Mouse (Mus musculus): Measurements from ENCODE around the gene Lrrc43.
"Not testable (repeated sequence)": the region's sequence is repeated elsewhere in the genome, so short reads cannot be mapped to it uniquely, and the experiment has no call there.

Lrrc43 gene

DNA sequence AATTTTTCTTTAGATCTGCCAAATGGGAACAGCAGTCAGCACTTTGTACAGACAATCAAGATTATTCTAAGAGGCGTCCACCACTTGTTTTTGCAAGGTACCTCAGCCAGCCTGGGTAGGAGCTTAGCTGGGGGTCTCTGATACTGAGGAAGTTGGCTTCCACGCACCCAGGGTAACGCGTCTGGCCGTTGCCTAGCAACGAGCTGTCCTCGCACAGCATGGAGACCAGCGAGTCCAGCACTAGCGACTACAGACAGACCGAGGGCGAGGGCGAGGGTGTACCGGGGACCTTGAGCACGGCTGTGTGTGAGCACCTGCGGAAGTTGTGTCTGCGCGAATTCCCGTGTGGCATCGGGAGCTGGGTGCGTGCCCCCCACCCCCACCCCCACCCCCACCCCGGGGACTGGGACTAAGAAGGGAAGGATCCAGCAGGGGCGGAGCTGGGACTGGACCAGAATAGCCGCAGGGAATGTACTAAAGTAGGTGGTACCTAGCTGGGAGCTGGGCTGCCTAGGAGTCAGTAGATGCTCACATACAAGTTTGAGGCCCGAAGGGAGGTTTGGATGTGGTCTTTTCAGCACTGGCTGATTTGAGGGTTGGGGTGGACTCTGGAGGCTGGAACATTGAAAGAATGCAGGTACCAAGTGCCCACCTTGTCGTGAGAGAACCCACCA is at the start of gene Lrrc43, which contains the start of gene Il31:
Gene Lrrc43, plus strand, starts transcription at position 194 of the 674 bp plus-strand sequence.
Gene Il31, minus strand, starts transcription at position 378 of the 674 bp plus-strand sequence.
- no peak for ATAC-seq (ENCODE audit: low TSS enrichment)

DNA sequence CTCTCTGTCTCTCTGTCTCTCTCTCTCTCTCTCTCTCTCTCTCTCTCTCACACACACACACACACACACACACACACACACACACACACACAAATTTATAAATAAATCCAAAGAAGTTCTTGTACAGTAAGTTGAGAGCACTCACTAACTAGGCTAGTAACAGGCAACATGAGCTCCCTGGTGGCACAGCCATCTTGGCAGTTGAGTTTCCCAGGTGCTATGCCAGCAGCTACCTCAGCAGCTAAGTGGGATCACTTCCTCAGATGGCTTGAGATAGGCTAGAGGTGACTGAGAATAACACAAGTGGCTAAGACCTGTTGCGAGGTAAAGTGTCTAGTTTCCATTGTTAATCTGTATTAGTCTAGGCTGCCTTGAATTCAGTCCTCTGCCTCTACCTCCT is 49.8 kb upstream of the Lrrc43 start:
- ATAC-seq (ENCODE audit: low TSS enrichment) = no peak

GRCm38 (mm10) chr5:123439941-123440340 is 49.2 kb upstream of the Lrrc43 start:
- no peak for ATAC-seq (ENCODE audit: low TSS enrichment)

GRCm38 (mm10) chr5:123440664-123441063 is 48.4 kb upstream of the Lrrc43 start:
- peak; percentile 41; the same call in 1 of the 2 replicates for ATAC-seq (ENCODE audit: low TSS enrichment)

GRCm38 (mm10) chr5:123442283-123442682 is 46.8 kb upstream of the Lrrc43 start:
- ATAC-seq (ENCODE audit: low TSS enrichment) = no peak

DNA sequence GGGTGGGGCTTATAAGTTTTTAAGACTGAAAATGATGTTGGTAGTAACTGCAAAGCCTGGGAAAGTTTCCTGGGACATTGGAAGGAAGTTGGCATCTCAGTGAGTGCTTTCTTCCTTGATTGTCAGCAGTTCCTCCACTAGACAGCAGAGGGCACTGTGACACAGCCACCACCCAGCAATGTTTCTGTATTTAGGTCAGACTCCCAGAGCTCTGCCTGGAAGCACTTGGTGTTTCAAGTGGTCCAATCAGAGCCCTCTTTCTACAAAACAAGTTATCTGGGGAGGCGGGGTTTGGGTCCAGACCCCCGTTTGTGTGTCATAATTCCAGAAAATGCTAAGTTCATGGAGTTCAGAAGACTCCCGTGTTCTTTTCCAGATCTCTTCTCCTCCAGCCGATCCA is 45.0 kb upstream of the Lrrc43 start:
- peak; percentile 75; the same call in 1 of the 2 replicates for ATAC-seq (ENCODE audit: low TSS enrichment)

DNA sequence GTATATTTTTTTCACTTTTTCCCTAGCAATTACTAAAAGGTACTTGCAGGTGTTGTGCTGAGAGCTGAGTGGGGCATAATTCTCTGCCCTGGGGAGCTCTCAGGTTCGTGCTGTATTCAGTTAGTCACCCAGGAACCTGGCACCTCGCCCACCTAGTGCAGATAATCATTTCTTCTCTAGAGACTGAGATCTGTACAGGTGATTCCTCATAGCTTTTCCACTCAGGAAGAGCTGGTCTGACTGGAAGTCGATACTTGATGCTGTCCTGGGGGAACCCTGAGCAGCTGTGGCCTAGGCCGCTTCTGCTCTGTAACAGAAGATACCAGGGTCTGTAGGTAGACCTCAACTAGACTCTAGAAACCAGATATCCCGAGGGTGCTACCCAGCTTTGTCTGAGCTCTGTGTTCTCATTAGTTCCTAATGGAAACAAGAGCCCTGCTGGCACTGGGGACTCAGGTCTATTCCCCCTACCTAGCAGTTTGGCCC is 44.2 kb upstream of the Lrrc43 start:
- no peak for ATAC-seq (ENCODE audit: low TSS enrichment)

DNA sequence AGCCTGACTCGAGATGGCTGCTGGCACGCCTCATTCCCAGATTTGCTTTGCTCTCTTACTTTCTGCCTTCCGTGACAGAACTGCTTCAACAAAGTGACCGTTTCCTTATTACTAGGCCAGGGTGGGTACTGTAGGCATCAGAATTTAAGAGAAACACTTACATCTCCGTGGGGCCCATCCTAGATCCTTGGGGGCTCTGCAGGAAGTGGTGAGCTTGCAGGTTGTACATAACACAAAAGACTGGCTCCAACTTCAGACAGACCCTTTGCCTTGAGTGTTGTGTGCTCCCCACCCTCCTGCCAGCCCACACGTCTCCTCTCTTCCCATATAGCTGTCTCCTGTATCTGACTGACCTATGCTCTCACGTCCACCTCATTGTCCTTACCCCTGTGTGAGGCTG is 37.2 kb upstream of the Lrrc43 start:
- no peak for ATAC-seq (ENCODE audit: low TSS enrichment)

- no peak for ATAC-seq (ENCODE audit: low TSS enrichment)
Measured at GRCm38 (mm10) chr5:123461420-123461819, 27.7 kb upstream of the Lrrc43 start.

- ATAC-seq (ENCODE audit: low TSS enrichment) = no peak
Measured at GRCm38 (mm10) chr5:123464638-123465037, 24.5 kb upstream of the Lrrc43 start.

DNA sequence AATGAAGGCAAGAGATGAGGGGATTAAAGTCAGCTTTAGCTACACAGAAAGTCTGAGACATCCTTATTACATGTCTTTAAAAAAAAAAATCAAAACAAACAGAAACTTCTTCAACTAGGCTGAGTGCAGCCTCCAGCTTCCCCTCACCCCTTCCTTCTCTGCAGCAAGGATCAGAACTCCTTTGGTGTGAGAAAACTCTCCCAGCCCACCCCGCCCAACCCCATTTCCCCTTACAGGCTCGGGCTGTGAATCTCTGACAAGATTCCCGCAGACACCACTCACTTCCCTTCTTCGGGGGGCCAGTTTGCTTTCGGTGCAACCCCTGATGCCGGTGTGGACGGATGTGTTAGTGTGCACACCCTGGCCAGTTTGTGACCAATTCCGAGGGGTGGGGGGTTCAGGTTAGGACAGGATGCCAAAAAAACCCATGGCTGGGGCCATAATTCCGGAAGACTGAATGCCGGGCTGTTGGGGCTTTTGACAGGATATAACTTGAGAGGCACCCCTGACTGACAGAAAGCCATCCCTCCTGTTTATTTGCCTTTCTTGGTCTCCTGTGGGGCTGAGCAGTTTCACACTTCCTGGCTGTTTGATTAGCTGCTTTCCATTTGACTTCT is 18.2 kb upstream of the Lrrc43 start:
- ATAC-seq (ENCODE audit: low TSS enrichment) = no peak

- ATAC-seq (ENCODE audit: low TSS enrichment) = no peak
Measured at GRCm38 (mm10) chr5:123473817-123474216, 15.3 kb upstream of the Lrrc43 start.

DNA sequence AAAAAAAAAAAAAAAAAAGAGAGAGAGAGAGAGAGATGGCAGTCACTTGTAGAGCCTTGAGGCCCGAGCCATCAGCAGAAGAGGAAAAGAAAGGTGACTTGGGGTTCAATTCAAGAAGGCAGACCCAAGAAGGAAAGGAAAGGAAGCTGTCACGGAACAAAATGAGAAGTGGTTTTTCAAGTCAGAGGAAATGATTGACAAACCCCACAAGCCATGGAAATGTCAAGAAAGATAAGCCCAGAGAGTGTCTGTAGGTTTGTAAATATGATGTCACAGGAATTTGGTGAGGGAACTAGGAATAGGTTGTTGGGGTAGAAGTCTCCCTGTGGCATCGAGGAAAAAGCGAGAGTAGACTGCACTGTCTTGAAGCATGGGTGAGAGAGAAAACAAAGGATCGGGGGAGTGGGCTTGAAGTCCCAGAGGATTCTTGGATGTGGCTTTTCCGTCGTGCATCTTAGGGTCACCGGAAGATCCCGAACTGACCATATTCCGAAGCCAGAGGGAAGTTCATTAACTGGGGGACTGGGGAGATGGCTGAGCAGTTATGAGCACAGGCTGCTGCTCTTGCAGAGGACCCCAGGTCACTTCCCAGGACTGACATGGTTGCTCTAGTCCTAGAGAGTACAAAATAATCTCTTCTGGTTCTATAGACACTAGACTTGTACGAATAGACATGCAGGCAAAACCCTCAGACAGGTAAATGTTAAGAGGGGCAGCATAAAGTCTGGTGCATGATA is 1.3 kb upstream of the Lrrc43 start:
- ATAC-seq (ENCODE audit: low TSS enrichment) = no peak

DNA sequence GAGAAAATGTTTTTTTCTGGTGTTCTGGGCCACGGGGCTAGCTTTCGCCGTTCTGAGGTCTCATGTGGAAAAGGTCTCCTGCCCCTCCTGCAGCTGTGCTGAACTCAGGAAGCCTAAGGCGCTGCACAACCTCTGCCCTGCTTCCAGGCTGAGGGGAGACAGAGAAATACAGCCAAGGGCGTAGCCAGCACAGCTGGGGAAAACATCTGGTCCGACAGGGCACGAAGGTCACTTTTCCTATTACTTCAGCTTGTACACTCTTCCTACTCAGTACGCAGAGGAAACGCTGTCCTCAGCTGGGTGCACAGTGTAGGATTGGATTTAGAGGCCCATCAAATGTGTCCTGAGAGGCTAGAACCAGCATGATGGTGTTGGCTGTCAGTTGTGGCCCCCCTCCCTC is 830 bp downstream of the Lrrc43 start:
- ATAC-seq (ENCODE audit: low TSS enrichment) = no peak

GRCm38 (mm10) chr5:123499717-123500116 is 10.6 kb downstream of the Lrrc43 start:
- ATAC-seq (ENCODE audit: low TSS enrichment) = peak; percentile 83

GRCm38 (mm10) chr5:123501973-123502372 is 12.9 kb downstream of the Lrrc43 start:
- no peak for ATAC-seq (ENCODE audit: low TSS enrichment)

DNA sequence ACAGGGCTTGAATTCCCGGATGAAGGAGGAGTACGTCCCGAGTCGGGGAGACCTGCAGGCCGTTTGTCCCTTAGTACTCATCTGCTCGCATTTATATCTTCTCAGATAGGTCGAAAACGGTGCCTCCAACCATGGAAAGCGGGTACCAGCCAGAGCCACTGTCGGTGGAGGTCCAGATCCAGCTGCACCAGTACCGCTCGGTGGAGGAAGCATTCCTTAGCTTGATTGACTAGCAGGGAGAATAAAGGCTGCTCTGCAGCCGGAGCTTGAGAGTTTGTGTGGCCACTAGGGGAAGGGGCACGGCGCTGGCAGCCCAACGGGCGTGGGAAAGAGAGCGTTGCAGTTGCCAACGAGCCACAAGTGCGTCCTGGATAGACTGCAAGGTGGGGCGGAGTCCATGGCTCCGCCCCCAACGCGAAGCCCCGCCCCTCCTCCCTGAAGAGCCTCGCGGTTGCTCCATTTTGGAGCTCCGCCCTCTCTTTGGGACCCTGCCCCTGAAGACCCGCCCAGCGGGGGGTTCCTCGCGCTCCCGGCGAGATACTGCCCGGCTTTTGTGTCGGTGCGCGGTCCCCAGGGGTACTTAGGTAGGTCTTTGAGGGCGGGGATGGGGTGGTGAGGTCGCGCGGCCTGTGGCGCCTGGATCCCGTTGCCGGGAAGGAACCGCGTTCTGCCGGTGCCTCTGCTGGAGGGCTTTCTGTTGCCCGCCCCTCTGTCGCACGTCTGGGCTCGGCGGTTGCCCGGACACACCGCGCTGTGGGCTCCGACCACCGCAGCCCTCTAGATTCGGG is 19.0 kb downstream of the Lrrc43 start:
- peak; percentile 82 for ATAC-seq (ENCODE audit: low TSS enrichment)

DNA sequence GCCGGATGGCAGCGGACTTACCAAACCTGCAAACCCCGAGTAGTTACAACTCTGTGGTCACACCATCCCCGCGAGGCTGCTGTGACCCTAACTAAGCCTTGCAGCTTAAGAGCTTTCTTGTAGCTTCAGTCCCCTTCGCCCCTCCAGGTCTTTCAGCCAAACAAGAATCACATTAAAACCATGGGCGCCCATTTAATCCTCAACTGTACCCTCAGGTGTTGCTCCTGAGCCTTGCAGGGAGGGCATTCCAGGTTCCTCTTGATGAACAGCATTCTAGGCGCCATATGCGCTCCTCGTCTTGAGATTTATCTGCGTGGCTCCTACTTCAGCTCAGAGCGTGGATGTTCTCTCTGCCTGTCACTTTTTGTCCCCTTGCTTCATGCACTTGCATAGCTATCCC is 19.8 kb downstream of the Lrrc43 start:
- no peak for ATAC-seq (ENCODE audit: low TSS enrichment)

DNA sequence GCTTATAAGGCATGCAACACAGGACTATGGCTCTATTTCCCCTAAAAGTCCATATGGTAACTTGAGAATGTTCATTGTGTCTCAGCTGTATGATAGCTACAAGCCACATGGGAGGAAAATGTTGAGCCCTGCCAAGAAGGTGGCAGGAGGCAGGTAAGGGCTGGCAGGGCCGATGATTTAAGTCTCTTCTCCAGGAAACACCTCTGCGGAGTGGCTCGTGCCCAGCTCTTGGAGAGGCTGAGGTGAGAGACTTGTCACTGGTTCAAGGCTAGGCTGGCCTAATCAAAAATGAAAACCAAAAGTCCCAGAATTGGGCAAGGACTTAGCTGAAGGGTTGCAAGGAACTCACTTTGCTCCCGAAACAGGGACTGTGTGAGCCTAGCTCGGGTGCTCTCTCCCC is 21.1 kb downstream of the Lrrc43 start, which contains the start of gene B3gnt4:
Gene B3gnt4, plus strand, starts transcription at position 301 of the 400 bp plus-strand sequence.
- no peak for ATAC-seq (ENCODE audit: low TSS enrichment)

- not testable (repeated sequence) for ATAC-seq (ENCODE audit: low TSS enrichment)
Measured at GRCm38 (mm10) chr5:123511426-123511825, 22.3 kb downstream of the Lrrc43 start.

- no peak for ATAC-seq (ENCODE audit: low TSS enrichment)
Measured at GRCm38 (mm10) chr5:123512102-123512501, 23.0 kb downstream of the Lrrc43 start.

- no peak for ATAC-seq (ENCODE audit: low TSS enrichment)
Measured at GRCm38 (mm10) chr5:123514871-123515270, 25.8 kb downstream of the Lrrc43 start.
